8 mouse cellular contexts compared by ENCODE assay signal in genomic region chr1:192711779-192712348, GRCm38 (mm10). TPM values are rescaled to one million over a fixed set of nuclear protein-coding genes. Genes with fewer than 3 reads are reported as not detected.
DNase-seq lines count a peak whose midpoint lies in the region; ATAC-seq lines count a peak whose summit lies in the region.

No protein-coding gene starts in this region.

- no peak overlapping the region for H3K4me2 ChIP-seq in kidney, embryonic 15.5 days
- no peak overlapping the region for H3K4me2 ChIP-seq in neural tube, embryonic 13.5 days

- no peaks in the 10 kb centered on the region for H3K9me3 ChIP-seq in kidney, embryonic 15.5 days (replicated peaks)
- no peaks in the 10 kb centered on the region for H3K9me3 ChIP-seq in neural tube, embryonic 13.5 days

- no peak overlapping the region for H3K27ac ChIP-seq in kidney, embryonic 15.5 days
- H3K27ac ChIP-seq in neural tube, embryonic 13.5 days (replicated peaks), result no peak overlapping the region

- 28% methylated on average over 3 of the region's 3 CpGs for WGBS in kidney, embryonic 15.5 days
- WGBS in neural tube, embryonic 13.5 days, result 35% methylated on average over 3 of the region's 3 CpGs

- H3K4me1 ChIP-seq in kidney, embryonic 15.5 days, result no peaks in the 10 kb centered on the region
- H3K4me1 ChIP-seq in neural tube, embryonic 13.5 days (replicated peaks), result no peaks in the 10 kb centered on the region

- H3K4me3 ChIP-seq in kidney, embryonic 15.5 days (replicated peaks), result no peak overlapping the region
- H3K4me3 ChIP-seq in neural tube, embryonic 13.5 days, result no peak overlapping the region

- H3K36me3 ChIP-seq in kidney, embryonic 15.5 days, result no peaks in the 10 kb centered on the region
- no peaks in the 10 kb centered on the region for H3K36me3 ChIP-seq in neural tube, embryonic 13.5 days

- peak; percentile 59 for DNase-seq in kidney, adult 18-20 months
- peak; percentile 80 for DNase-seq in NIH3T3 (ENCODE audit: low read depth)
- peak; percentile 69 for DNase-seq in cerebellum, adult 8-10 months
- DNase-seq in heart, postnatal 14 days, result peak; percentile 41 to 77
- DNase-seq in left cerebral cortex, postnatal 14 days (ENCODE audit: low spot score in 2 of 2), result peak; percentile 37 to 82
- DNase-seq in yolk sac, embryonic 10.5 days (ENCODE audit: low spot score), result no peak

- ATAC-seq in kidney, embryonic 15.5 days (replicated peaks; ENCODE audit: low FRiP score), result no peak
- peak; percentile 56; the same call in 1 of the 2 replicates for ATAC-seq in neural tube, embryonic 13.5 days (ENCODE audit: low read depth)

- intact Hi-C loops in heart, postnatal 14 days (cut with DNase I), result loop anchor here (1.0 kb wide), 2 partner anchors 114 to 523 kb away; no protein-coding TSS in a partner anchor
- intact Hi-C loops in left cerebral cortex, postnatal 14 days (cut with DNase I), result loop anchor here (5.0 to 10.0 kb wide), 2 partner anchors 110 to 397 kb away; no protein-coding TSS in a partner anchor

- H3K27me3 ChIP-seq in kidney, embryonic 15.5 days, result no peaks in the 10 kb centered on the region
- H3K27me3 ChIP-seq in neural tube, embryonic 13.5 days, result no peaks in the 10 kb centered on the region

- H3K9ac ChIP-seq in kidney, embryonic 15.5 days, result no peak overlapping the region
- no peak overlapping the region for H3K9ac ChIP-seq in neural tube, embryonic 13.5 days

RNA-seq across cellular contexts. Expression of gene Hhat, which starts 59.2 kb away (rescaled TPM):
- 13.7 and 15.4 TPM in 2 replicates for polyA plus RNA-seq in kidney, embryonic 15.5 days (2015; fragmentation: Nextera tagmentation; extraction: Ambion mirVana)
- 1 to 10 TPM; 3.3 to 3.7 TPM for total RNA-seq in heart, postnatal 14 days (2021)
- 1 to 10 TPM; 1.2 to 1.8 TPM for total RNA-seq in left cerebral cortex, postnatal 14 days (2021)
- polyA plus RNA-seq in neural tube, embryonic 13.5 days (2015; fragmentation: Nextera tagmentation; extraction: Ambion mirVana), result 4.4 and 4.6 TPM in 2 replicates
